Mouse (Mus musculus): ENCODE measurements at regions not wholly inside any gene's neighbourhood (a gene's known extent, or its start where the extent isn't known, plus 50 kb on each side); places are given as distances from the start of the nearest gene placed in this dataset.

- TF ChIP-seq GATA1 (IDR thresholded peaks at IDR 0.05; ENCODE audit: borderline replicate concordance, low read length) (no peak), FLI1 (IDR thresholded peaks at IDR 0.05; ENCODE audit: low read length) (no peak)
Measured at GRCm38 (mm10) chrX:104762377-104762776, 91.5 kb upstream of the Zdhhc15 start.

Data from megakaryocyte, embryonic 14.5 days (primary cell).